Mouse (Mus musculus): ENCODE measurements around the gene Trpv2. TPM values are rescaled to one million over a fixed set of nuclear protein-coding genes. Genes with fewer than 3 reads are reported as not detected.

Gene Trpv2
- polyA plus RNA-seq, 2 experiments from 2014 or later = 76.8 to 79.0 TPM

GRCm38 (mm10) chr11:62604123-62604706 lies 29.9 kb downstream of the Trpv2 start:
- no peak for ATAC-seq

GRCm38 (mm10) chr11:62604886-62605618 lies 30.8 kb downstream of the Trpv2 start:
- ATAC-seq = no peak

- ATAC-seq = no peak
Observed at GRCm38 (mm10) chr11:62605619-62606298, 31.5 kb downstream of the Trpv2 start.

- ATAC-seq = no peak
Observed at GRCm38 (mm10) chr11:62606299-62607169, 32.2 kb downstream of the Trpv2 start.

GRCm38 (mm10) chr11:62607170-62607951 lies 33.1 kb downstream of the Trpv2 start:
- no peak for ATAC-seq

- ATAC-seq = no peak
Observed at GRCm38 (mm10) chr11:62607952-62608201, 33.6 kb downstream of the Trpv2 start.

GRCm38 (mm10) chr11:62608826-62609675 lies 34.8 kb downstream of the Trpv2 start:
- no peak for ATAC-seq

- no peak for ATAC-seq
Observed at GRCm38 (mm10) chr11:62610304-62610703, 36.0 kb downstream of the Trpv2 start.

GRCm38 (mm10) chr11:62612604-62613003 lies 38.3 kb downstream of the Trpv2 start:
- ATAC-seq = no peak

GRCm38 (mm10) chr11:62613657-62614365 lies 39.5 kb downstream of the Trpv2 start:
- peak; percentile 93 for ATAC-seq

GRCm38 (mm10) chr11:62614876-62615410 lies 40.7 kb downstream of the Trpv2 start:
- ATAC-seq = no peak

- ATAC-seq = no peak
Observed at GRCm38 (mm10) chr11:62615456-62615855, 41.2 kb downstream of the Trpv2 start.

GRCm38 (mm10) chr11:62621079-62621478 lies 46.8 kb downstream of the Trpv2 start:
- ATAC-seq = no peak

GRCm38 (mm10) chr11:62621586-62622283 lies 47.4 kb downstream of the Trpv2 start:
- ATAC-seq = no peak

GRCm38 (mm10) chr11:62622850-62623249 lies 48.6 kb downstream of the Trpv2 start:
- ATAC-seq = no peak

- no peak for ATAC-seq
Observed at GRCm38 (mm10) chr11:62624341-62625291, 50.3 kb downstream of the Trpv2 start.

- ATAC-seq = no peak
Observed at GRCm38 (mm10) chr11:62629352-62630224, 55.3 kb downstream of the Trpv2 start.

Data from activated CD4-positive, CD25-positive, alpha-beta regulatory T cell, adult 4 months (primary cell).